In genomic region chr15:102692991-102693411, GRCm38 (mm10) we compare ENCODE assay signal across 7 mouse cellular contexts. TPM values are rescaled to one million over a fixed set of nuclear protein-coding genes. Genes with fewer than 3 reads are reported as not detected.
A peak's percentile ranks its signal among the peaks of the same experiment; 100 is the strongest.
DNase-seq lines count a peak whose midpoint lies in the region; ATAC-seq lines count a peak whose summit lies in the region.

No protein-coding gene starts in this region.

- intact Hi-C loops in left cerebral cortex, postnatal 4 days (cut with DNase I), result loop anchor here (10.0 kb wide), 1 partner anchor 292 kb away; no protein-coding TSS in a partner anchor

- ATAC-seq in megakaryocyte progenitor cell, adult 5-6 weeks (replicated peaks; ENCODE audit: poor library complexity), result peak; percentile 68

- peak; percentile 95 for DNase-seq in ZHBTc4 (ENCODE audit: low read depth, low spot score)
- peak; percentile 88 to 91 for DNase-seq in cerebellum, postnatal 25 days
- DNase-seq in gastrocnemius, postnatal 25 days, result peak; percentile 40
- DNase-seq in induced T-regulatory cell, adult 2 months (ENCODE audit: low read depth), result peak; percentile 60
- DNase-seq in left cerebral cortex, postnatal 4 days, result peak; percentile 76
- DNase-seq in right cerebral cortex, postnatal 14 days, result peak; percentile 74

RNA-seq across cellular contexts. Expression of gene Atp5g2, which starts 20.8 kb away (rescaled TPM):
- 10 to 100 TPM; 28.6 to 29.3 TPM for total RNA-seq in gastrocnemius, postnatal 25 days (2021)
- total RNA-seq in left cerebral cortex, postnatal 4 days (2021), result 10 to 100 TPM; 13.4 to 14.1 TPM
- total RNA-seq in megakaryocyte progenitor cell, adult 5-6 weeks (2015), result 58.2 and 76.2 TPM in 2 replicates
- total RNA-seq in megakaryocyte progenitor cell, adult 5-6 weeks (2017), result 57.1 and 73.8 TPM in 2 replicates

RNA-seq across cellular contexts. Expression of gene Calcoco1, which starts 29.0 kb away (rescaled TPM):
- total RNA-seq in gastrocnemius, postnatal 25 days (2021), result 10 to 100 TPM; 58.1 to 58.3 TPM
- 10 to 100 TPM; 44.3 to 46.7 TPM for total RNA-seq in left cerebral cortex, postnatal 4 days (2021)
- 12.0 and 16.8 TPM in 2 replicates for total RNA-seq in megakaryocyte progenitor cell, adult 5-6 weeks (2015)
- total RNA-seq in megakaryocyte progenitor cell, adult 5-6 weeks (2017), result 9.2 and 10.8 TPM in 2 replicates

Comparison
In these comparisons a context has a peak if more than half of its experiments do, and no peak if none do; other contexts are left out.
1. Peak in every context shown above with its lines: DNase-seq and ATAC-seq.
2. DNase-seq: peak in every context shown above with its lines; median percentile 95 in ZHBTc4; 90 in cerebellum, postnatal 25 days; 76 in left cerebral cortex, postnatal 4 days; 74 in right cerebral cortex, postnatal 14 days; 60 in induced T-regulatory cell, adult 2 months; 40 in gastrocnemius, postnatal 25 days.